Mouse (Mus musculus) kidney, postnatal 4 days (tissue): ENCODE measurements at regions not wholly inside any gene's neighbourhood (a gene's known extent, or its start where the extent isn't known, plus 50 kb on each side); places are given as distances from the start of the nearest gene placed in this dataset.

Experiments used
- DNase-seq, 2 experiments: peaks; one replicate each; pipeline ENCODE4 v3.0.0; 2021; ENCODE audit warnings: mixed read lengths in 2 of 2

- DNase-seq, result no peak
Measured at GRCm38 (mm10) chr16:30118876-30119275, 54.7 kb downstream of the Hes1 start.

- peak; percentile 31 to 43 for DNase-seq
Measured at GRCm38 (mm10) chr16:30120330-30121265, 56.4 kb downstream of the Hes1 start.

DNA sequence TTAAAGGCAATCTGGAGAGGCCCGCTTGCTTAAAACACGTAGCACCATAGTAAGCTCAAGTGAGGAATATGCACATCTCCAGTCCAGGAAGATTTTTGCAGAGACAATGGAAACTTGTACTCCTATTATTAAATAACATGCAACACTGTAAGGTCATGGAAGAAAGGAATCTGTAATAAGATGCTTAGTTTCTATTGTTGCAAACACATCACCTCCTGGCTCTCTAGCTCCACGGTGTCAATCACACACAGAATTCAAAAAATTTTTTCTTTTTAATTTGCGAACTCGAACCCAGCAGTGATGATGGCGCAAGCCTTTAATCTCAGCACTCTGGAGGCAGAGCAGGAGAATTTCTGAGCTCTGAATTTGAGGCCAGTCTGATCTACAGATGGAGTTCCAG lies 57.4 kb downstream of the Hes1 start:
- no peak for DNase-seq

DNA sequence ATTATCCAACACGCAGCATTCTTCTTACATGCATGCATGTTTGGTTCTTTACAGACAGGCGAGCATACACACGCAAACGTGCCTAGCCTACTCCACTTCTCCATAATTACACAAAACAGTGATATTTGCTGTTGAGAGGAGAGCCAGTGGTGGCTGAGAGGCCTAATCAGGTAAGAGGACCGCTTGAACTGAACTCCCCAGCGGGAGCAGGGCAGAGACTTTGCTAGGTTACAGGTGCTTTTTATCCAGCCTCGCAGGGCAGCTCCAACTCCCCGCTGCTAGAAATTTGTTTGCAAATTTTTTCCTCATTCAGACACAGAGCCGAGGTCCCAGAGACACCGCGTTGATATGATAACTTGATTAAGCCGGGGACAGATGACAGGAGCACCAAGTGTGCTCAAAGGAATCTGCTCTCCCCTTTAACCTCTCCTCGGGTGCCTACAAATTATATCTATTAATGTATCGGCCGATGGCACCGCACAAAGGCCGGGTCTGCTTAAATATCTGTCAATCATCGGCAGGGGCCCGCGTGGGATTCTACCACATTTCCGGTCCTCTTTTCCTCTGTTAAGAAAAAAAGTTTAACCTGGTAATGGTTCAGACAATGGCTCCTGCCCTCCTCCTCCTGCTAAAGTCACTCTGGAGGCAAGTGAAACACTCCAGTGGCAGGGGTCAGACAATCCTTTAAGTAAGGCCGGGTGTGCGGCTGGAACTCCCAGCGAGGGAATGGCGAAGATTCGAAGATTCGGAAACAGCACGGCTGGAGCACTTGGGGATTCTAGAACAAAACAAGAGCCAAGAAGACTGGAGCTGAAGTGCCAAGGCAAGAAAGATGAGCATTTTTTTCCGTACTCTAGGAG lies 58.3 kb downstream of the Hes1 start:
- DNase-seq, result no peak

GRCm38 (mm10) chr16:30127015-30127414 lies 62.8 kb downstream of the Hes1 start:
- no peak for DNase-seq

DNA sequence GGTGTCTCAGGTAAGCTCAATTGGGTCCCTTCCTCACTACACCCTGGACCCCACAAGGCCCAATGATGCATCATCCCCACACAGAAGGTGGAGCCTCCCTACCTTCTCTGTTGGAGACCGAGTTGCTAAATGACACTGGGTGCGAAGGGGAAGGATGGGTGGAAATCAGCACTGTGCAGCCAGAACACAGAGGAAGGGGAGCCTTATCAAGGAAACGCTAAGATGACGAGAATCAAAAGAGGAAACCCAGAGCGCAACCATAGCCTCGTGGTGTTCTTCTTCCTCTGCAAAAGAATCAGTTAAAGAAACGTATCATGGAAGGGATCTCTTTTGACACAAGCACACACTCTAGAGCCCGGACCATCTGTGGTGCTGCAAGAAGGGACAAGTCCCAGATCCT lies 64.6 kb downstream of the Hes1 start:
- DNase-seq, result no peak

DNA sequence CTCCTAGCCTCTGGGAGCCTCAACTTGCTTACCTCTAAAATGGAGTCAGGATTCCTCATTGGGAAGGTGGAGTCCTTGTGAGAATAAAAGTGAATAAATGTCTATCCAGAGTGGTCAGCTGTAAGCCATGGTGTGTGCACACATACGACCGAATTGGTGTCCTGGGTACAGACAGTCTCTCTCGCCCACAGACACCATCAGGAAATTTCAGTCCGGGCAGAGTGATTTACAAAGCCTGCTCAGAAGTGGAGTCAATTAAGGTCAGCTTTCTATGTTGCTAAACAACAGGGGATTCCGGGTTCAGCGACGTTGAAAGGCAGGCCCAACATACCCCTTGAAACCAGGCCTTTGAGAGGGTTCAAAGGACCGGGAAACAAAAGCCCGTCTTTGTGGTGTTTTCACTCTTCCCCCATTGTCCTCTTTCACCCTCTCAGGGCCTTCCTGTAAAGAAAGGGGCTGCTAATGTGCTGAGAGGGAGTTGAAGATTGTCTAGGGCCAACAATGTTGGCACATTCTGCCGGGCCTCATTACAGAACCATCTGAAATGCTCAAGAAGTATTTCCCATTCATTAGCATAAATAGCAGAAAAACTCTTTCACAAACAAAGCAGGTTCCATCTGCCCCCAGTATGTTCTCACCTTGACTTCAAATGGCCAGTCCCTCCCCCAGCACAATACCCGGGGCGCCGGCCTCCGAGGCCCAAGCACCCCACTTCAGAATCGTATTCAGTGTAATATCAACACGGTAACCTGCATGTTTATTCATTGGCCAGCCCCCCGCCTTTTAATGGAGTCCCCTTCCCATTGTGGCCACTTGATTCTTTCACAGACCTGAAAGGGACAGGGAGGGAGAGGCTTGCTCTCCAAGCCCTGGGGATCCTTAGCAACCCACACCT lies 65.3 kb downstream of the Hes1 start:
- DNase-seq, result no peak

GRCm38 (mm10) chr16:30130113-30130471 lies 65.9 kb downstream of the Hes1 start:
- DNase-seq, result no peak

GRCm38 (mm10) chr16:30132086-30132485 lies 67.9 kb downstream of the Hes1 start:
- no peak for DNase-seq

DNA sequence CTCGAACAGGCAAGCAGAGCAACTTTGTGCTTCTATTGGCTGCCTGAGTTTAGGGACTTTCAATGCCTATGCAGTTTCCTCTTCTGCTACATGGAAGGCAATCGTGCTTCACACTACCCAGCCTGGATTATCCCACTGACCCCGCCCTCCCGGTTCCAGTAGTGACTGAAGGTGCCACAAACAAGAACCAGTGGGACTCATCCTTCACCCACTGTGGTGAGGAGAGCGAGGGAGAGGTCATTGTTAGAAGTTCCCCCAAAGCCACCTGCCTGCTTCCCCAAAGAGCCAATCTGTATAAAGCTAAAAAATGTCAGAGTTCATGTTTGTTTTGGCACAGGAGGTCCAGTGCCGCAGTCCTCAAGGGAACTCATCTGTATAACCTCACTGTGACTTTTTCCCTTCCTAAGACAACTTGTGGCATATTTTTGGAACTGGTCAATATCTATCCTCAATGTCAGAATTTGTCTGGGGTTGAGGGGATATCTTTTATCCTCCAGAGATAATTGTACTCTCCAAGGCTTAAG lies 70.5 kb downstream of the Hes1 start:
- no peak for DNase-seq

GRCm38 (mm10) chr16:30136849-30137248 lies 72.7 kb downstream of the Hes1 start:
- DNase-seq, result no peak

DNA sequence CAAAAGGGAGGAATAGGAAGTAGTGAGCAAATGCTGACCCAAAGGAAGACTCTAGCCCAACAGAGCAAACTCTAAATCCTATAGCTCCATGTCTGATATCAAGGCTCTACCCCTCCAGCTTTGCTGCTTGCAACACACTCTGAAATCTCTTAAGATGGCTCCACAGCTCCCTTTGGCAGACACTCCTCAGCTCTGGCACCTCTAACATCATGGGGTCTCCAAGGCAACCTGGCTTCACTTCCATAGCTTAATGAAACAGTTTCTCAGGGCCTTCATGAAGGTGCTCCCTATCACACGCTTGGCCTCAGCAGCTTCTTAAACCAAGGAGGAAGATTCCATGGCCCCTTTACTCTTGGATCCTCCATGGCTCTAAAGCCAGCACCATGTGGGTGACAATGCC lies 73.6 kb downstream of the Hes1 start:
- DNase-seq, result no peak

DNA sequence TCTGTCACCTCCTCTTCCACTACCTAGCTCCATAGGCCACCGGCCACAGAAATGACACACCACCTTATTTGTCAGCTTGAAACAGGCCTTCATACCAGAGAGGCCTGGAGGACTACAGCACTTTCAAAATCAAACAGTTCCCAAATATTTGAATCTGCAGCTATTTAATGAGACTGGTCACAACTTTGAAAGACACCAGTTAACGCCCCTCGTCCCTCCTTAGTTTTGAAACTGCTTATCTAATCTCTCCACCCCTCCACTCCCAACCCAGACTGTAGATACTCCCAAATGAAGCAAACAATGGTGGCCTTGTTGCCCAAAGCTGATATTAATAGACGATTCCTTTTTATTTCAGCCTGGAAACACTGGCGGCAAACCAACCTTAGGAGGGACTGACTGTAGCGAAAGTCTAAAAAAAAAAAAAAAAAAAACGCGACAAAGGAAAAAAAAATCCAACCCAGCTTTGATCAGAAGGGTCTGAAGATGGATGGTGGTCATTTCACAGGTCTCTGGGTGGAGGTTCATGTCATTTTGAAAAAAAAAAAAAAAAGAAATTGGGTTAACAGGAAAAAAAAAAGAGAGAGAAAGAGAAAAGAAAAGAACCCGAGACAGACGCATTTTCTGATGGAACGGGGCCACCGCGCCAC lies 80.8 kb downstream of the Hes1 start:
- no peak for DNase-seq

DNA sequence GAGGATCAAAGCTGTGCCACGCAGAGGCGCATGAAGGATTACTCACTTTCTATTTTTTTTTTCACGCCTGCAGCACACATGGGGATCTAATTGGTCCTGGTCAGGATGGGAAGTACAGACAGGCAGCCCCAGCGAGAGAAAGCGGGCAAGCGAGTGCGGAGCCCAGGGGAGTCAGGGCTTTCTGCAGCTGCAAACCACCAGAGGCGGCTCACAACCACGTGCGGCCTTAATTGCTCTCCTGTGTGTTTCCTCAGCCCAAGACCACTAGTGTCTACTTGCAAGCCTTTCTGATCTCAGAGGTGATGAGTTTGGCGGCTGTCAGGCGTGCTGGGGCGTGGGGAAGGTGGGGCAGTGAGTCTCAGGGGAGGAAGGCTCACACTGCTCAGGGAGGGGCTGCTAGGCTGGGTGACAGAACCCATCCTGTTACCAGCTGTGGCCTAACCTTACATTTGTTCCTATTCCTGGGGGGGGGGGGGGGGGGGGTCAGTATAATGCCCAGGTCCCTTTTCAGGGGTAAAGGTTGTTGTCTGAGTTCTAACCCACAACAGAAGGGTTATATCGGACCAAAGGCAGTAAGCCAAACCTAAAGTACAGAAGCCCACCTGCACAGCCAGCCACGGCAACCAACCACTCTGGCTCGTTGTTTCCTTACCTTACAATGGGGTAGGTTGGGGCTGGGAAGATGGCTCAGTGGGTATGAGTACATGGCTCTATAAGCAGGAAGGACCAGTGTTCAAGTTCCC lies 81.5 kb downstream of the Hes1 start:
- DNase-seq, result peak; percentile 32 to 50

GRCm38 (mm10) chr16:30146208-30146525 lies 82.0 kb downstream of the Hes1 start:
- DNase-seq, result no peak

- no peak for DNase-seq
Measured at GRCm38 (mm10) chr16:30147296-30147695, 83.1 kb downstream of the Hes1 start.

- no peak for DNase-seq
Measured at GRCm38 (mm10) chr16:30151104-30151503, 86.9 kb downstream of the Hes1 start.

DNA sequence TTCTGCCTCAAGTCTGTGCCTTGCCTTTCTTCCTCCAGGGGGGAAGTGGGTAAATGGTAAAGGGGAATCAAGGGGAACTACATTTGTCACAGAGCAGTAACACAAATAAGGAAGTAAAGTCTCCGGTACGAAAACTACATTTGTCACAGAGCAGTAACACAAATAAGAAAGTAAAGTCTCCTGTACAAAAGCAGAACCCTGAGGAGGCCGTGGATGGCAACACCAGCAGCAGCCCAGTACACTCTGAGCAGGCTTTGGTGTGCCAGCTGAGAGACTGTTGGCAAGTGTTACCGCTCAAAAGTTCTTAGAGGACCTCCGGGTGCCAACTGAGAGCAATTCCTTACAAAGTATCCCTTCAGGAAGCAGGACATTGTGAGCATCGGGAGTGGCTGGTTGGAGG lies 90.9 kb downstream of the Hes1 start:
- no peak for DNase-seq

GRCm38 (mm10) chr16:30155486-30156246 lies 91.5 kb downstream of the Hes1 start:
- DNase-seq, result no peak

DNA sequence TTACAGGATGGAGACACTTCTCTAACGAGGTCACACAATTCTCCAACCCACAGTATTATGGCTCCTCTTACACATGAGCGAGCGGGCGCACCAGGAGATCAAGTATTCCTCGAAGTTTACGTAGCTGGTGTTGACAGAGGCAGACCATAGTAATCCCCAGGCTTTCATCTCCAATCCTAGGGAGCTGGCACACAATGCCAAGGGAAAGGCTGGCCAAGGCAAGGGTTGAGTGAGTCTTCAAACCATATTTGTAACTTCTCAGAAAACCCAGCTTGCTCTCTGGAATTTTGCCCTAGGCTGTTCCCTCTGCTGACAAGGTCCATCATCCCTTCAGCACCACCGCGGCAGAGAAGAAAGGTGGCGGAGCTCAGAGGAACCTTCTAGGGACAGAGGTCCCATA lies 94.0 kb downstream of the Hes1 start:
- no peak for DNase-seq

DNA sequence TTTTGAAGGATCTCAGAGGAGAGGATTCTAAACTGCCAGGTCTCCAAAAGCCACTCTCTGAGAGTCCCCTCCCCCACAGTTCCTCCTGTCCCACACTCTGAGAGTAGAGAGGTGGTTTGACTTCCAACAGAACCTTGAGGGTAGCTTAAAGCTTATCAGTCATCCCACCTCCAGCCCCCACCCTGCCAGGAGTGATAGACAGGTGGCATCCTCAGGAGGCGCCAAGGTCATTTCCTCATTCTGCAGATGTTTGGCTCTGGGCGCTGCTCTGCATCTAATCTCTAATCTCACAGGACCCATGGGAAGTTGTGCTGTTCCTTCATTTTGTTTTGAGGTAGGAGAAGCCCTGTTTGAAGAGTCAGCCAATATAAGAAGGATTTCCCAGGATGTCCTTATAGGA lies 96.2 kb downstream of the Hes1 start:
- no peak for DNase-seq
